Mouse (Mus musculus) left cerebral cortex, adult 9 months (tissue): ENCODE data around the gene Tmem132c.

Experiments
- DNase-seq, 2 experiments: peaks; one replicate each; pipeline ENCODE4 v3.0.0; 2022; ENCODE audit warnings: low spot score in 2 of 2

Tmem132c gene

GRCm38 (mm10) chr5:127488666-127489065, 247.1 kb downstream of the Tmem132c start:
- DNase-seq, result no peak

GRCm38 (mm10) chr5:127491724-127492123, 250.1 kb downstream of the Tmem132c start:
- no peak for DNase-seq

GRCm38 (mm10) chr5:127496895-127497294, 255.3 kb downstream of the Tmem132c start:
- no peak for DNase-seq

- DNase-seq, result no peak
Observed at GRCm38 (mm10) chr5:127499151-127499827, 257.7 kb downstream of the Tmem132c start.

GRCm38 (mm10) chr5:127502838-127503237, 261.2 kb downstream of the Tmem132c start:
- no peak for DNase-seq

GRCm38 (mm10) chr5:127505697-127506096, 264.1 kb downstream of the Tmem132c start:
- no peak for DNase-seq

- no peak for DNase-seq
Observed at GRCm38 (mm10) chr5:127511653-127512052, 270.0 kb downstream of the Tmem132c start.

GRCm38 (mm10) chr5:127515960-127516359, 274.4 kb downstream of the Tmem132c start:
- no peak for DNase-seq

- DNase-seq, result no peak
Observed at GRCm38 (mm10) chr5:127522744-127523476, 281.3 kb downstream of the Tmem132c start.

GRCm38 (mm10) chr5:127527344-127527974, 285.9 kb downstream of the Tmem132c start:
- no peak for DNase-seq

- no peak for DNase-seq
Observed at GRCm38 (mm10) chr5:127537508-127537907, 295.9 kb downstream of the Tmem132c start.

- DNase-seq, result no peak
Observed at GRCm38 (mm10) chr5:127546585-127546991, 305.0 kb downstream of the Tmem132c start.

- DNase-seq, result no peak
Observed at GRCm38 (mm10) chr5:127548136-127548535, 306.5 kb downstream of the Tmem132c start.

- no peak for DNase-seq
Observed at GRCm38 (mm10) chr5:127561086-127561485, 319.5 kb downstream of the Tmem132c start.

GRCm38 (mm10) chr5:127567165-127567741, 325.6 kb downstream of the Tmem132c start:
- no peak for DNase-seq

GRCm38 (mm10) chr5:127577419-127577818, 335.8 kb downstream of the Tmem132c start:
- no peak for DNase-seq

- no peak for DNase-seq
Observed at GRCm38 (mm10) chr5:127583658-127584057, 342.1 kb downstream of the Tmem132c start.

- DNase-seq, result no peak
Observed at GRCm38 (mm10) chr5:127587854-127588253, 346.2 kb downstream of the Tmem132c start.

- no peak for DNase-seq
Observed at GRCm38 (mm10) chr5:127592406-127592805, 350.8 kb downstream of the Tmem132c start.

- DNase-seq, result peak in 1 of 2 experiments; percentile 62
Observed at GRCm38 (mm10) chr5:127592854-127593253, 351.2 kb downstream of the Tmem132c start.

GRCm38 (mm10) chr5:127595676-127596075, 354.1 kb downstream of the Tmem132c start:
- DNase-seq, result no peak

- no peak for DNase-seq
Observed at GRCm38 (mm10) chr5:127596862-127597261, 355.3 kb downstream of the Tmem132c start.
